Mouse (Mus musculus) C2C12 (cell line): ENCODE results near the gene Flii. TPM values are rescaled to one million over a fixed set of nuclear protein-coding genes. Genes with fewer than 3 reads are reported as not detected.

ENCODE experiments used
- H3K27me3 ChIP-seq: one replicate; pipeline ENCODE4 v1.6.1; 2011; ENCODE audit not compliant: control insufficient read depth, insufficient read depth, insufficient read length
- H3K36me3 ChIP-seq: one replicate; pipeline ENCODE4 v1.6.1; 2011; ENCODE audit not compliant: control insufficient read depth, insufficient read depth
- H3K4me3 ChIP-seq: one replicate; pipeline ENCODE4 v1.5.1; 2011; ENCODE audit warnings: mild to moderate bottlenecking, control low read depth; ENCODE audit not compliant: poor library complexity, insufficient read depth, severe bottlenecking
- H3K79me2 ChIP-seq: one replicate; pipeline ENCODE4 v1.6.1; 2011; ENCODE audit not compliant: control insufficient read depth, insufficient read depth
- H3K79me3 ChIP-seq: one replicate; pipeline ENCODE4 v1.6.1; 2011; ENCODE audit warnings: low read depth, control low read depth
- H3ac ChIP-seq: one replicate; pipeline ENCODE3; 2011; ENCODE audit warnings: low read depth; ENCODE audit not compliant: control insufficient read depth, insufficient read length
- CEBPB ChIP-seq: IDR thresholded peaks from one replicate; pipeline ENCODE4 v1.6.1; 2011; ENCODE audit warnings: low read depth, mild to moderate bottlenecking, control low read depth, moderate library complexity
- CTCF ChIP-seq: IDR thresholded peaks from one replicate; pipeline ENCODE4 v1.5.1; 2011; ENCODE audit not compliant: control insufficient read depth, insufficient read depth, insufficient read length
- FOSL1 ChIP-seq: IDR thresholded peaks from one replicate; pipeline ENCODE4 v1.8.0; 2011; ENCODE audit warnings: mild to moderate bottlenecking, low read length; ENCODE audit not compliant: poor library complexity, insufficient read depth, severe bottlenecking
- MAX ChIP-seq: IDR thresholded peaks from one replicate; pipeline ENCODE4 v1.6.1; 2011; ENCODE audit warnings: mild to moderate bottlenecking, control low read depth
- MYOD1 ChIP-seq: IDR thresholded peaks from one replicate; pipeline ENCODE4 v1.6.1; 2011; ENCODE audit warnings: low read depth; ENCODE audit not compliant: control insufficient read depth, insufficient read length
- MYOG ChIP-seq: IDR thresholded peaks from one replicate; pipeline ENCODE4 v1.6.1; 2011; ENCODE audit not compliant: control insufficient read depth, insufficient read length; ENCODE audit errors: extremely low read depth
- USF1 ChIP-seq: IDR thresholded peaks from one replicate; pipeline ENCODE4 v1.6.1; 2011; ENCODE audit warnings: low read depth, mild to moderate bottlenecking, control low read depth, moderate library complexity
- polyA plus RNA-seq: library from polyadenylated mRNA; unstranded; fragments of >200 nt; fragmentation: generic; extraction: Trizol; gene quantifications from one replicate; pipeline ENCODE4 v1.2.1, GENCODE M21; 2012; ENCODE audit warnings: missing spikeins

Flii gene
- polyA plus RNA-seq, 1 experiment: 139 TPM

GRCm38 (mm10) chr11:60704023-60704880, 22.8 kb downstream of the Flii start:
- Histone ChIP-seq H3K27me3 (no peaks in the 10 kb centered on the region), H3K4me3 (no peak overlapping the region), H3K36me3 (peaks cover 45% of the 10 kb centered on the region), H3ac (no peak overlapping the region), H3K79me2 (peaks cover 59% of the 10 kb centered on the region), H3K79me3 (peaks cover 50% of the 10 kb centered on the region)
- no peak for TF ChIP-seq USF1
- no peak for TF ChIP-seq MAX
- TF ChIP-seq CTCF: no peak
- no peak for TF ChIP-seq CEBPB
- TF ChIP-seq MYOG: no peak
- TF ChIP-seq MYOD1: no peak
- no peak for TF ChIP-seq FOSL1

- Histone ChIP-seq H3ac (no peak overlapping the region), H3K4me3 (no peak overlapping the region), H3K27me3 (no peaks in the 10 kb centered on the region), H3K79me2 (peaks cover 59% of the 10 kb centered on the region), H3K79me3 (peaks cover 50% of the 10 kb centered on the region), H3K36me3 (peaks cover 33% of the 10 kb centered on the region)
- TF ChIP-seq MYOG: no peak
- peak; percentile 71 for TF ChIP-seq CTCF
- no peak for TF ChIP-seq MYOD1
These were observed 23.9 kb downstream of the Flii start for GRCm38 (mm10) chr11:60703131-60703530.

GRCm38 (mm10) chr11:60701611-60702010, 25.5 kb downstream of the Flii start:
- Histone ChIP-seq H3K27me3 (no peaks in the 10 kb centered on the region), H3K79me2 (peaks cover 59% of the 10 kb centered on the region), H3ac (no peak overlapping the region), H3K36me3 (peaks cover 24% of the 10 kb centered on the region), H3K79me3 (peaks cover 50% of the 10 kb centered on the region), H3K4me3 (no peak overlapping the region)
- TF ChIP-seq CEBPB (no peak), CTCF (no peak), MAX (no peak), MYOG (no peak), MYOD1 (no peak), FOSL1 (no peak), USF1 (no peak)

GRCm38 (mm10) chr11:60700320-60701185, 26.5 kb downstream of the Flii start:
- Histone ChIP-seq H3ac (peak overlapping the region; percentile 84), H3K27me3 (no peaks in the 10 kb centered on the region), H3K79me2 (peaks cover 59% of the 10 kb centered on the region), H3K79me3 (peaks cover 49% of the 10 kb centered on the region), H3K36me3 (peaks cover 15% of the 10 kb centered on the region), H3K4me3 (peak overlapping the region; percentile 94)
- TF ChIP-seq USF1: no peak
- no peak for TF ChIP-seq MYOG
- TF ChIP-seq CEBPB: no peak
- no peak for TF ChIP-seq FOSL1
- TF ChIP-seq MYOD1: no peak
- TF ChIP-seq CTCF: no peak
- no peak for TF ChIP-seq MAX

GRCm38 (mm10) chr11:60699524-60700075, 27.5 kb downstream of the Flii start, which contains the start of gene Llgl1:
Llgl1 (plus strand) TSS chr11:60699723.
- Histone ChIP-seq H3K27me3 (no peaks in the 10 kb centered on the region), H3K36me3 (peaks cover 8% of the 10 kb centered on the region), H3K79me3 (peaks cover 43% of the 10 kb centered on the region), H3K79me2 (peaks cover 50% of the 10 kb centered on the region), H3K4me3 (peak within 1 kb of the TSS; percentile 94), H3ac (peak within 1 kb of the TSS; percentile 84)
- TF ChIP-seq MAX (no peak), MYOD1 (no peak), FOSL1 (no peak), USF1 (no peak), CTCF (no peak), CEBPB (no peak), MYOG (no peak)
